ENCODE assay signal across 16 mouse cellular contexts in the genomic region with DNA sequence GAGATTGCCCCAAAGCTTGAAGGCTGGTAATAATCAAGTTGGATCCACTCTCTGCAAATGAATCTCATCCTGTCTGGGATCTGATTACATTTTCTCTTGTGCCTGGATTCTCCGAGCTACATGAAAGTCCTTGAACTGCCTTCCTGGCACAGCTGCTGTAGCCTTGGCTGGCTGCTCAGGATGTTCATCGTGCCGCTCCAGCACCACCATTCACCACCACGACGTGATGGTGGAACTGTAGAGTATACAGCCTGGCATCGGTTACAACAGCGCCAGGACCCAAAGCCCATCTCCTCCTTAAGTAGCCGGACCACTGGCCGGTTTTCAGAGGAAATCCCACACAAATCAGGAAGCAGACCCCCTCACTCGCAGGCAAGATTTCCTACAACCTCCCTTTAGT. TPM values are rescaled to one million over a fixed set of nuclear protein-coding genes. Genes with fewer than 3 reads are reported as not detected.
DNase-seq lines count a peak whose midpoint lies in the region; ATAC-seq and TF ChIP-seq lines count a peak whose summit lies in the region.
"Had no signal": no experiment of that assay in that cellular context is flagged by ENCODE, and none has a peak within 500 bp of the region (broad histone marks: within the 10 kb centered on the region; RNA-seq: fewer than 3 reads in every experiment).

No protein-coding gene starts in this region.

- ATAC-seq in cerebellum, adult (ENCODE audit: insufficient number of reproducible peaks, low FRiP score, low TSS enrichment), result no peak
- no peak for ATAC-seq in lung, postnatal 0 days
- ATAC-seq: activated CD4-positive, CD25-positive, alpha-beta regulatory T cell, adult 4 months had no signal

- H3K4me2 ChIP-seq in lung, postnatal 0 days (replicated peaks; ENCODE audit: low read depth, low read length), result no peak overlapping the region

- H3K9ac ChIP-seq in lung, postnatal 0 days (replicated peaks; ENCODE audit: low read depth), result no peak overlapping the region

- no peak for TF ChIP-seq CTCF in kidney, adult 2 months (conservative IDR thresholded peaks at IDR 0.05; ENCODE audit: insufficient read depth, insufficient read length, low read depth, low read length)
- TF ChIP-seq CTCF in lung, postnatal 0 days (IDR thresholded peaks at IDR 0.05), result no peak

- TF ChIP-seq POLR2A in kidney, adult 2 months (IDR thresholded peaks at IDR 0.05; ENCODE audit: low read depth, low read length), result no peak

- TF ChIP-seq EP300 in lung, postnatal 0 days (IDR thresholded peaks at IDR 0.05), result no peak

- DNase-seq in cerebellum, adult 9-11 months, result peak; percentile 47
- no peak for DNase-seq in kidney, adult 2 months
- no peak for DNase-seq in kidney, adult 11 months
- DNase-seq in adrenal gland, postnatal 25 days, result peak; percentile 37
- DNase-seq in lung, postnatal 0 days (ENCODE audit: low spot score), result no peak
- DNase-seq in right cerebral cortex, postnatal 14 days, result no peak
- no peak for DNase-seq in limb, embryonic 10.5 days (ENCODE audit: low spot score)
- DNase-seq: B cell, adult 2 months; liver; retina, postnatal 1 day had no signal

- 60% methylated on average over 10 of the region's 10 CpGs for WGBS in kidney, adult 2 months
- WGBS in lung, postnatal 0 days, result 33% methylated on average over 10 of the region's 10 CpGs
- WGBS in limb, embryonic 10.5 days, result 82% methylated on average over 10 of the region's 10 CpGs

- no peak overlapping the region for H3K4me3 ChIP-seq in kidney, adult 2 months (ENCODE audit: insufficient read depth, low read depth, low read length)
- H3K4me3 ChIP-seq in lung, postnatal 0 days (ENCODE audit: low read depth, low read length), result no peak overlapping the region
- no peak overlapping the region for H3K4me3 ChIP-seq in limb, embryonic 10.5 days
- H3K4me3 ChIP-seq: hindbrain, embryonic 10.5 days; myocyte had no signal

- no peaks in the 10 kb centered on the region for H3K9me3 ChIP-seq in lung, postnatal 0 days (ENCODE audit: low read length)
- no peaks in the 10 kb centered on the region for H3K9me3 ChIP-seq in limb, embryonic 10.5 days (replicated peaks)
- H3K9me3 ChIP-seq: hindbrain, embryonic 10.5 days had no signal

- H3K36me3 ChIP-seq in kidney, adult 2 months (ENCODE audit: control insufficient read depth, insufficient read depth, low read length), result no peaks in the 10 kb centered on the region
- no peaks in the 10 kb centered on the region for H3K36me3 ChIP-seq in lung, postnatal 0 days (ENCODE audit: insufficient read depth, low read length)
- no peaks in the 10 kb centered on the region for H3K36me3 ChIP-seq in limb, embryonic 10.5 days
- H3K36me3 ChIP-seq: hindbrain, embryonic 10.5 days had no signal

- peaks cover 3% of the 10 kb centered on the region; the same call in 1 of the 2 replicates for H3K4me1 ChIP-seq in kidney, adult 2 months (ENCODE audit: control insufficient read depth, insufficient read depth, low read length)
- peaks cover 34% of the 10 kb centered on the region for H3K4me1 ChIP-seq in lung, postnatal 0 days (ENCODE audit: insufficient read depth, low read depth, low read length)
- H3K4me1 ChIP-seq in limb, embryonic 10.5 days, result peaks cover 32% of the 10 kb centered on the region

- H3K27ac ChIP-seq in kidney, adult 2 months (ENCODE audit: insufficient read depth, low read depth, low read length), result peak overlapping the region; percentile 92
- peak overlapping the region; percentile 91 for H3K27ac ChIP-seq in lung, postnatal 0 days (ENCODE audit: low read length)
- H3K27ac ChIP-seq in limb, embryonic 10.5 days, result no peak overlapping the region
- H3K27ac ChIP-seq: hindbrain, embryonic 10.5 days had no signal

- no peaks in the 10 kb centered on the region for H3K27me3 ChIP-seq in kidney, adult 2 months (replicated peaks; ENCODE audit: control insufficient read depth, insufficient read depth, low read length)
- peaks cover 7% of the 10 kb centered on the region; the same call in 1 of the 2 replicates for H3K27me3 ChIP-seq in lung, postnatal 0 days (replicated peaks; ENCODE audit: insufficient read depth, low read length)
- peaks cover 78% of the 10 kb centered on the region for H3K27me3 ChIP-seq in limb, embryonic 10.5 days (ENCODE audit: low read depth, poor library complexity, severe bottlenecking)

RNA-seq across cellular contexts. Expression of a gene that starts 2.5 kb away (rescaled TPM):
- polyA plus RNA-seq in kidney, adult 2 months (2012; rRNA removed), result 4.7 and 5.5 TPM in 2 replicates
- 1.8 and 1.9 TPM in 2 replicates for total RNA-seq in adrenal gland, postnatal 25 days (2021)
- polyA plus RNA-seq in lung, postnatal 0 days (2015; fragmentation: Nextera tagmentation; extraction: Ambion mirVana), result 8.3 and 8.5 TPM in 2 replicates
- polyA plus RNA-seq in limb, embryonic 10.5 days (2016; fragmentation: Nextera tagmentation; extraction: Ambion mirVana), result 0.03 and 0.04 TPM in 2 replicates
- total RNA-seq: megakaryocyte-erythroid progenitor cell, adult 5-6 weeks; MEL had no signal
- polyA plus RNA-seq: activated CD4-positive, CD25-positive, alpha-beta regulatory T cell, adult 4 months had no signal

Comparison
In these comparisons a context has a peak if more than half of its experiments do, and no peak if none do; other contexts are left out.
1. DNase-seq: peak in cerebellum, adult 9-11 months (single experiment) and adrenal gland, postnatal 25 days (single experiment); none in kidney, adult 2 months (single experiment), kidney, adult 11 months (single experiment), lung, postnatal 0 days (single experiment), right cerebral cortex, postnatal 14 days (single experiment) and limb, embryonic 10.5 days (single experiment).